Mouse (Mus musculus) forebrain, embryonic 11.5 days (tissue): ENCODE measurements at regions not wholly inside any gene's neighbourhood (a gene's known extent, or its start where the extent isn't known, plus 50 kb on each side); places are given as distances from the start of the nearest gene placed in this dataset.
A peak's percentile ranks its signal among the peaks of the same experiment; 100 is the strongest.

Experiments used
- ATAC-seq: fragments of 200-750 bp; cut with Nextera tagmentation; replicated peaks from 2 replicates; pipeline ENCODE4 v1.8.0; 2017; ENCODE audit warnings: moderate TSS enrichment; ENCODE audit not compliant: low FRiP score
- DNase-seq: peaks from one replicate; pipeline ENCODE4 v3.0.0-alpha.2; 2017; ENCODE audit warnings: low spot score
- H3K27ac ChIP-seq: fragments of 300-500 bp; sonication (generic); 2 replicates; pipeline ENCODE4 v1.5.1; 2014; ENCODE audit warnings: low read depth, low read length
- H3K27me3 ChIP-seq: fragments of 300-500 bp; sonication (generic); 2 replicates; pipeline ENCODE4 v1.6.1; 2014; ENCODE audit warnings: mild to moderate bottlenecking, low read length, mixed read lengths; ENCODE audit not compliant: control insufficient read depth, insufficient read depth
- H3K36me3 ChIP-seq: fragments of 300-500 bp; sonication (generic); 2 replicates; pipeline ENCODE4 v1.6.1; 2014; ENCODE audit warnings: mild to moderate bottlenecking, low read length, moderate library complexity, mixed read lengths; ENCODE audit not compliant: control insufficient read depth, insufficient read depth
- H3K4me1 ChIP-seq: fragments of 300-500 bp; sonication (generic); replicated peaks from 2 replicates; pipeline ENCODE4 v1.6.1; 2014; ENCODE audit warnings: low read length, mixed read lengths; ENCODE audit not compliant: control insufficient read depth, insufficient read depth
- H3K4me2 ChIP-seq: fragments of 300-500 bp; sonication (generic); 2 replicates; pipeline ENCODE4 v1.6.1; 2014; ENCODE audit warnings: low read depth, mild to moderate bottlenecking, low read length, moderate library complexity, mixed read lengths; ENCODE audit not compliant: severe bottlenecking
- H3K4me3 ChIP-seq: fragments of 300-500 bp; sonication (generic); 2 replicates; pipeline ENCODE4 v1.5.1; 2014; ENCODE audit warnings: low read depth, low read length
- H3K9ac ChIP-seq: fragments of 300-500 bp; sonication (generic); 2 replicates; pipeline ENCODE4 v1.6.1; 2014; ENCODE audit warnings: low read length
- H3K9me3 ChIP-seq: fragments of 300-500 bp; sonication (generic); 2 replicates; pipeline ENCODE4 v1.6.1; 2016; ENCODE audit warnings: low read length, mixed read lengths; ENCODE audit not compliant: control insufficient read depth
- WGBS: fragments of 180-500 bp; shearing (Covaris S2); extraction: QIAGEN DNeasy Blood & Tissue Kit; methylation state at CpG from one replicate; pipeline ENCODE4 v1.1.7; 2014; 5-methylcytosine and 5-hydroxymethylcytosine counted together

- H3K9ac ChIP-seq, result no peak overlapping the region
- no peak for DNase-seq
These were observed 89.9 kb upstream of the Nt5e start for GRCm38 (mm10) chr9:88237126-88237525.

GRCm38 (mm10) chr9:88238346-88238745, 88.7 kb upstream of the Nt5e start:
- ATAC-seq, result no peak
- H3K27ac ChIP-seq, result no peak overlapping the region
- WGBS, result 78% methylated on average over 5 of the region's 5 CpGs

More at GRCm38 (mm10) chr9:88237126-88237525, 89.9 kb upstream of the Nt5e start:
- no peaks in the 10 kb centered on the region for H3K9me3 ChIP-seq
- no peak overlapping the region for H3K4me2 ChIP-seq
- 80% methylated on average over 2 of the region's 2 CpGs for WGBS
- H3K36me3 ChIP-seq, result no peaks in the 10 kb centered on the region
- H3K27ac ChIP-seq, result no peak overlapping the region
- H3K4me3 ChIP-seq, result no peak overlapping the region
- no peaks in the 10 kb centered on the region for H3K4me1 ChIP-seq
- H3K27me3 ChIP-seq, result no peaks in the 10 kb centered on the region
- no peak for ATAC-seq

GRCm38 (mm10) chr9:88240740-88241139, 86.3 kb upstream of the Nt5e start:
- H3K9ac ChIP-seq, result no peak overlapping the region; the same call in 1 of the 2 replicates
- no peak overlapping the region for H3K27ac ChIP-seq
- WGBS, result 21% methylated on average over 4 of the region's 4 CpGs

More at GRCm38 (mm10) chr9:88238346-88238745, 88.7 kb upstream of the Nt5e start:
- Histone ChIP-seq H3K36me3 (no peaks in the 10 kb centered on the region), H3K4me3 (no peak overlapping the region), H3K9ac (no peak overlapping the region), H3K27me3 (no peaks in the 10 kb centered on the region), H3K4me2 (no peak overlapping the region), H3K9me3 (no peaks in the 10 kb centered on the region), H3K4me1 (no peaks in the 10 kb centered on the region)
- DNase-seq, result no peak

GRCm38 (mm10) chr9:88241203-88241995, 85.6 kb upstream of the Nt5e start:
- ATAC-seq, result peak; percentile 94
- Histone ChIP-seq H3K36me3 (no peaks in the 10 kb centered on the region), H3K27ac (no peak overlapping the region), H3K9me3 (no peaks in the 10 kb centered on the region), H3K9ac (peak overlapping the region; percentile 43), H3K4me1 (no peaks in the 10 kb centered on the region), H3K4me2 (peak overlapping the region; percentile 55), H3K4me3 (peak overlapping the region; percentile 22), H3K27me3 (no peaks in the 10 kb centered on the region)
- 5% methylated on average over 18 of the region's 18 CpGs for WGBS
- peak; percentile 86 for DNase-seq

More at GRCm38 (mm10) chr9:88240740-88241139, 86.3 kb upstream of the Nt5e start:
- DNase-seq (no peak), ATAC-seq (peak; percentile 34; the same call in 1 of the 2 replicates)
- Histone ChIP-seq H3K9me3 (no peaks in the 10 kb centered on the region), H3K4me1 (no peaks in the 10 kb centered on the region), H3K4me3 (no peak overlapping the region), H3K27me3 (no peaks in the 10 kb centered on the region), H3K36me3 (no peaks in the 10 kb centered on the region), H3K4me2 (0 out of 2 replicates have a peak overlapping the region, but pooled peaks have one; percentile 55)

- H3K4me1 ChIP-seq, result no peaks in the 10 kb centered on the region
- H3K4me3 ChIP-seq, result no peak overlapping the region
- 96% methylated on average over 7 of the region's 7 CpGs for WGBS
- H3K9me3 ChIP-seq, result no peaks in the 10 kb centered on the region
- no peaks in the 10 kb centered on the region for H3K27me3 ChIP-seq
- no peak overlapping the region for H3K27ac ChIP-seq
- H3K36me3 ChIP-seq, result no peaks in the 10 kb centered on the region
- no peak overlapping the region for H3K4me2 ChIP-seq
- no peak overlapping the region for H3K9ac ChIP-seq
- DNase-seq (no peak), ATAC-seq (no peak)
These were observed 84.5 kb upstream of the Nt5e start for GRCm38 (mm10) chr9:88242530-88242929.

GRCm38 (mm10) chr9:88244492-88244891, 82.5 kb upstream of the Nt5e start:
- Histone ChIP-seq H3K4me1 (no peaks in the 10 kb centered on the region), H3K36me3 (no peaks in the 10 kb centered on the region), H3K27ac (no peak overlapping the region), H3K27me3 (no peaks in the 10 kb centered on the region), H3K9ac (no peak overlapping the region), H3K9me3 (no peaks in the 10 kb centered on the region), H3K4me2 (no peak overlapping the region), H3K4me3 (no peak overlapping the region)
- WGBS, result 80% methylated on average over 3 of the region's 3 CpGs
- DNase-seq (no peak), ATAC-seq (no peak)

GRCm38 (mm10) chr9:88255948-88256347, 71.0 kb upstream of the Nt5e start:
- DNase-seq (no peak), ATAC-seq (no peak)
- 83% methylated on average over 7 of the region's 7 CpGs for WGBS

GRCm38 (mm10) chr9:88259627-88260026, 67.4 kb upstream of the Nt5e start:
- DNase-seq, result no peak
- no peak overlapping the region for H3K27ac ChIP-seq
- ATAC-seq, result no peak
- H3K9me3 ChIP-seq, result no peaks in the 10 kb centered on the region
- H3K27me3 ChIP-seq, result no peaks in the 10 kb centered on the region
- no peak overlapping the region for H3K4me2 ChIP-seq
- H3K9ac ChIP-seq, result no peak overlapping the region
- no peak overlapping the region for H3K4me3 ChIP-seq
- H3K36me3 ChIP-seq, result no peaks in the 10 kb centered on the region
- WGBS, result 81% methylated on average over 4 of the region's 4 CpGs
- no peaks in the 10 kb centered on the region for H3K4me1 ChIP-seq

More at GRCm38 (mm10) chr9:88255948-88256347, 71.0 kb upstream of the Nt5e start:
- no peaks in the 10 kb centered on the region for H3K36me3 ChIP-seq
- H3K9ac ChIP-seq, result no peak overlapping the region
- H3K4me2 ChIP-seq, result no peak overlapping the region
- no peaks in the 10 kb centered on the region for H3K9me3 ChIP-seq
- H3K4me3 ChIP-seq, result no peak overlapping the region
- no peak overlapping the region for H3K27ac ChIP-seq
- no peaks in the 10 kb centered on the region for H3K4me1 ChIP-seq
- no peaks in the 10 kb centered on the region for H3K27me3 ChIP-seq
